Mouse (Mus musculus) duodenum, adult 2 months (tissue): Measurements from ENCODE around the gene Mettl7b. TPM values are rescaled to one million over a fixed set of nuclear protein-coding genes. Genes with fewer than 3 reads are reported as not detected.

Experiments
- polyA plus RNA-seq: library from polyadenylated mRNA; depleted of rRNA; stranded (reverse); fragments of >200 nt; gene quantifications from 2 replicates; pipeline ENCODE4 v1.2.3, GENCODE M21; 2012; ENCODE audit warnings: low replicate concordance; rRNA removed

The Mettl7b gene
- 35.7 and 44.8 TPM in 2 replicates for polyA plus RNA-seq

DNA sequence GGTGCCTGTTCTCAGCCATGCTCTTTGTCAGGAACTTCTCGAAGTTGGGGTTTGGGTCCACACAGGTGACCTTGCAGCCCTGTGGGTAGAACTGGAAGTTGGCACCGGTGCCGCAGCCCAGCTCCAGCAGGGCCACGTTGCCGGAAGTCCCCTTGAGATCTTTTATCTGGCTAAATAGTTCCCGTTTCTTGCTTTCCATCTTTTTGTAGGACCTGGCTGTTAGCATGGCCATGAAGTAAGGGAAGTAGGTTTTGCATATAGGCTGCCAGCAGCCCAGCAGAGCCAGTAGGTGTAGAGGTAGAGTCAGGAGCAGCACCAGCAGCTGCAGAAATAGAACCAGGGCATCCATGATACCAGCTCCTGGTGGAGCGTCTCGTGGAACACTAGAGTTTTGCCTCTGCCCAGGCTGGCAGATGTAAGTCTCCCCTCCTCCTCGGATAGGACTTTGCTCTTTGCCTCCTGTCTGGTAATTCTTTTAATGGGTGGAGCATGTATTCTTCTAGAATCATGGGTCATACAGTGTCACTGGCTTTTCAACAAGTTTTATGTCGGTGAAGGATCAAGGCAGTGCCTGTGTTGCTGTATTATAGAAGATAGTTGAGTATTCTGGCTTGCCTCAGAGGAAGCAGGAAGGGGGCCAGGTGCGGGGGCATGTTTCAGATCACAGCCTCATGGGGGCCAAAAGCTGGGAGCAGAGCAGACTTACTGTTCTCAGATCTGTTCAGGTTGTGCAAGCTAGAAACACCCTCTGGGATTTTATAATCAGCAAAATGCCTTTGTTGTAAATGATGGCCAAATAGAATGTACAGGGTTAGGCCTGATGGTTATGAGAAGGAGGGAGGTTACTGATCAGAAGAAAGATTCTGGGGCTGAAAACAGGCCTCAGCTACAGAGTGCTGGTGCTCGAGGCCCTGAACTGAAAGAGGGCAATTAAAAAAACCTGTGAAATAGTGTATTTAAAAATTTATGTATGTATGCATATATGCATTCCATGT lies at the start of gene Mettl7b:
Gene Mettl7b, minus strand, starts transcription at position 399 of the 995 bp plus-strand sequence.

DNA sequence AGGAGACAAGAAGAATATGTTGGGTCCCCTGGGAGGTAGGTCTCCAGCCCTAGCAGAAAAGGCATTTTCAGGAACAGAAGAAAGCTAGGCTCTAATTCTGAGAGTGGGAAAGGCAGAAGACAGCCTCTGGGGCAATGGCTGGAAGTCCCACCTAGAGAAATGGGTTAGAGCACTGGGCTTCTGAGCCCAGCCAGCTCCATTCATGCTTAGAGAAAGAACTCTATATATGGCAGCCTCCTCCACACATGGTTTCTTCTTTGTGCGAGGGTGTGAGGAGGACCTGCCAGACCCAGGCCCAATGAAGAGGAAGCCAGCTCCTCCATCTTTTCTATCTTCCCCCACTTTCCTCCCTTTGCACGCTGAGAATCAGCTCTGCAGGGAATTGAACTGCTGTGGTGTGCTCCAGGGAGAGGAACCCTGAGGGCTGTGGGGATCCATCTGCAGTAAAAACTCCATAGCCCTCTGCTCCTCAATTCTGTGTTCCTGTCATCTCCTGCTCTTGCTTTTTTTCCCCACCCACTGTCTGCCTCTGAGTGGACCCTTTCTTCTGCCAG lies 49.6 kb upstream of the Mettl7b start, which contains the start of gene Olfr763:
Gene Olfr763, plus strand, starts transcription at position 504 of the 554 bp plus-strand sequence.

DNA sequence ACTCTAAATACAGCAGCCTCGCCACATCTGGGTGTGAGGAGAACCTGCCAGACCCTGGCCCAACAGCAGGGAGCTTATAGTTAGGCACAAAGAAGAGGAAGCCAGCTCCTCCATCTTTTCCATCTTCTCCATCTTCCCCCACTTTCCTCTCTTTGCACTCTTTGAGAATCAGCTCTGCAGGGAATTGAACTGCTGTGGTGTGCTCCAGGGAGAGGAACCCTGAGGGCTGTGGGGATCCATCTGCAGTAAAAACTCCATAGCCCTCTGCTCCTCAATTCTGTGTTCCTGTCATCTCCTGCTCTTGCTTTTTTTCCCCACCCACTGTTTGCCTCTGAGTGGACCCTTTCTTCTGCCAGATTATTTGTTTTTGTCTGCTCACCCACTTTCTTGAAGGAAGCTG lies 28.3 kb upstream of the Mettl7b start, which contains the start of gene Olfr9:
Gene Olfr9, plus strand, starts transcription at position 301 of the 400 bp plus-strand sequence.

DNA sequence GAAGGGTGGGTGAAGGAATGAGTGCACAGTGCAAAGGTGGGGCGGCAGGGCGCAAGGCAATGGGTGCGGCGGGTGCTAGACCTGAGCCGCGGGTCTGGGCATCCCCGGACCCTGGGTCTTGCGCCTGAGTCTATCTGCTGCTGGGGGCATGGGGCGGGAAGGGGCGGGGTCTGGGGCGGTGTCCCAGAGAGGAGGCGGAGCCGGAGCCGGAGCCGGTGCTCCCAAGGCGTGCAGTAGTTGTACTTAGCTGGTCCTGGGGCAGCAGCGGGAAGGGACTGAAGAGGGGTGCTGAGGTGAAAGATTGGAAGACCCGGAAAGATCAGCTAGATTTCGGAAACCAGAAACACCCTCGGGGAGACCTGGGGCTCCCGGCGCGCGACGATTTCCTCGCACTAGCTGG lies 27.2 kb downstream of the Mettl7b start, which contains the start of gene Itga7:
Gene Itga7, plus strand, starts transcription at position 245 of the 400 bp plus-strand sequence.

DNA sequence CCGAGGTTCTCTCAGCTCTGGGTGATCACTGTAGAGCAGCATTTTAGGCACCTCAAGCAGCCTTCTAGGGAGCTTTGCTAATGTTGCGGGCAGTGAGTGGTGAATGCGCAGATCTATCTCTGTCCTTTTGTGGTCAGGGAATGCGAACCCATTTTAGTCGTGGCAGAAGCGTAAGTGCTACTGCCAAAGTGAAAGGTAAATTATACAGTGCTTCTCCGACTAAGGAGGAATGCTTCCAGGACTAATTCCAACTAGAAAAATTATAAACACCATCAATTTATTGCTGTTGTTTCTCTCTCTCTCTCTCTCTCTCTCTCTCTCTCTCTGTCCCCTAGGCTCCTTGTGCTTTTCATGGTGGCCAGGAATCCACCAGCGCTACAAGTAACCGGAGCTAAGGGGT lies 36.9 kb downstream of the Mettl7b start, which contains the start of gene Bloc1s1:
Gene Bloc1s1, minus strand, starts transcription at position 101 of the 400 bp plus-strand sequence.

DNA sequence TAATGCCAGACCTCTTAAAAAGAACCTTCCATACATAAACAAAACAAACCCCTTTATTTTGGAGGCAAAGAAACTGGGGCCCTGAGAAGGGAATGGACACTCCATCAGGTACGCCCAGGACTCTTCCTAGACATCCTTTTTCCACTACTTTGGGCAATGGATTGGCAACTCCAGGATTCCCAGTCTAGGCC lies 38.1 kb downstream of the Mettl7b start, which contains the start of gene Rdh5:
Gene Rdh5, minus strand, starts transcription at position 67 of the 191 bp plus-strand sequence.

Other genes with a start within 250 kb of the Mettl7b start
- 34.6 and 50.5 TPM in 2 replicates for gene Dgka, start 216.1 kb downstream of the Mettl7b start, polyA plus RNA-seq
- 16.5 and 19.9 TPM in 2 replicates for gene Pym1, start 213.1 kb downstream of the Mettl7b start, polyA plus RNA-seq
- 0.55 and 1.0 TPM in 2 replicates for gene Mmp19, start 170.1 kb downstream of the Mettl7b start, polyA plus RNA-seq
- gene Dnajc14, start 156.9 kb downstream of the Mettl7b start, polyA plus RNA-seq, result 7.2 and 12.6 TPM in 2 replicates
- gene Tmem198b, start 156.6 kb downstream of the Mettl7b start, polyA plus RNA-seq, result 7.6 and 10.1 TPM in 2 replicates
- 0.52 and 0.97 TPM in 2 replicates for gene Sarnp, start 143.7 kb downstream of the Mettl7b start, polyA plus RNA-seq
- 47.6 and 49.5 TPM in 2 replicates for gene Ormdl2, start 139.3 kb downstream of the Mettl7b start, polyA plus RNA-seq
- gene Gdf11, start 69.3 kb downstream of the Mettl7b start, polyA plus RNA-seq, result 0.36 and 0.58 TPM in 2 replicates
- gene Cd63, start 60.0 kb downstream of the Mettl7b start, polyA plus RNA-seq, result 52.9 and 71.0 TPM in 2 replicates
- gene Rdh5, start 38.1 kb downstream of the Mettl7b start, polyA plus RNA-seq, result 32.9 and 39.5 TPM in 2 replicates
- 74.1 and 80.1 TPM in 2 replicates for gene Bloc1s1, start 37.0 kb downstream of the Mettl7b start, polyA plus RNA-seq
- 10.0 and 17.7 TPM in 2 replicates for gene Itga7, start 27.2 kb downstream of the Mettl7b start, polyA plus RNA-seq
- gene Olfr9, start 28.4 kb upstream of the Mettl7b start, polyA plus RNA-seq, result not detected in 2 replicates
- 0.04 TPM in 1 of 2 replicates, not detected in the other for gene Olfr763, start 49.8 kb upstream of the Mettl7b start, polyA plus RNA-seq
- gene Olfr764-ps1, start 78.9 kb upstream of the Mettl7b start, polyA plus RNA-seq, result not detected in 2 replicates
- gene Olfr765, start 89.0 kb upstream of the Mettl7b start, polyA plus RNA-seq, result not detected in 2 replicates
- not detected in 2 replicates for gene Olfr766-ps1, start 108.0 kb upstream of the Mettl7b start, polyA plus RNA-seq
- gene Olfr767, start 121.9 kb upstream of the Mettl7b start, polyA plus RNA-seq, result not detected in 2 replicates
- gene Olfr768, start 138.4 kb upstream of the Mettl7b start, polyA plus RNA-seq, result not detected in 2 replicates
- gene Olfr769, start 156.9 kb upstream of the Mettl7b start, polyA plus RNA-seq, result not detected in 2 replicates
- not detected in 2 replicates for gene Olfr770, start 178.0 kb upstream of the Mettl7b start, polyA plus RNA-seq
- gene Olfr771, start 203.8 kb upstream of the Mettl7b start, polyA plus RNA-seq, result not detected in 2 replicates
- gene Olfr772, start 216.9 kb upstream of the Mettl7b start, polyA plus RNA-seq, result not detected in 2 replicates
- not detected in 2 replicates for gene Olfr773, start 226.4 kb upstream of the Mettl7b start, polyA plus RNA-seq